Mouse (Mus musculus) stomach, postnatal 0 days (tissue): ENCODE measurements around the gene Lemd1.

Experiments
- CTCF ChIP-seq: IDR thresholded peaks from 2 replicates; pipeline ENCODE4 v1.5.1; 2016; ENCODE audit warnings: antibody characterized with exemption, low read depth, mild to moderate bottlenecking, moderate library complexity
- EP300 ChIP-seq: optimal IDR thresholded peaks from 2 replicates; pipeline ENCODE3; 2016; ENCODE audit warnings: antibody characterized with exemption

GRCm38 (mm10) chr1:132197666-132198065, 6.4 kb downstream of the Lemd1 start:
- TF ChIP-seq CTCF (no peak), EP300 (no peak)
